Mouse (Mus musculus) B cell, adult (primary cell): ENCODE results near the gene Papola. TPM values are rescaled to one million over a fixed set of nuclear protein-coding genes. Genes with fewer than 3 reads are reported as not detected.

Experiments
- total RNA-seq: library from RNA; stranded (reverse); gene quantifications from 4 replicates; pipeline ENCODE4 v1.2.4, GENCODE M21; 2023; ENCODE audit not compliant: inconsistent age

Gene Papola
- total RNA-seq, result 182 to 195 TPM (median 186 TPM) in 4 replicates

DNA sequence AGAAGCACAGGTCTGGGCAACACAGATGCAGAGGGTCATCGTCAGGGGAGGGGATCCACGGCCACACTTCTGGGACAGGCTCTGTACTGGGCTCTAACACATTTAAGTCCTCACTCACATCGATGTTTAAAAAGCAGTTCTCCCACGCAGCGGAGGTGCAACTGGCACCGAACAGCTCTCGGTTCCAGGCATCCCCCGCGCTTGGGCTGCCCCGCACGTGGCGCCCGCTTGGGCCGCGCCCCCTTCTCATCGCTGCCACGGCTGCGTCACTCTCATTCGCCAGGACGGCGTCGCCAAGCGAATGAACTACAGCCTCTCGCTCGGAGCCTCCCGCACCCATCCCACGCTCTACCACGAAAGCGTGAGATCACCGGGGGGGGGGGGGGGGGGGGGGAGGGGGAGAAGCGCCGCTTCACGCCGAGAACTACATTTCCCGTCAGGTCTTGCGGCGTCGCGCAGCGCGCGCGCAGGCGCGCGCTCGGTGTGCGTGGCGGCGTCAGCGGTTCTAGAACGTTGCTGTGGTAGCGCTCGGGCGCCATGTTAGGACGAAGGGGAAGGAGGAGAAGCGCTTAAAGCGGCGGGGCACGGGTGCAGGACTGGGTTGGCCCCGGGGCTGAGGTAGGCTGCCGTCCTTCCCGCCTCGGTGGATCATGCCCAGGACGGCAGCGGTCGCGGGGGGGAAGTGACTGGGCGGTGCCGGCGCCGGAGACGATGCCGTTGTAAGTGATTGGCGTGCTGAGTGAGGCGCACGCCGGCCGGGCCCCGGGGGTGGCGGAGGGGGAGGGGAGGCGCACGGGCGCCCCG is at the start of gene Papola:
Gene Papola (plus strand): TSS at position 499 of the 804 bp plus-strand sequence.

Other genes with a start within 250 kb of the Papola start
- gene Bdkrb2, start 221.5 kb upstream of the Papola start, total RNA-seq, result not detected in 4 replicates
- 0.54 TPM in 1 of 4 replicates, not detected in the others for gene Bdkrb1, start 181.6 kb upstream of the Papola start, total RNA-seq
- 10.3 to 16.0 TPM (median 11.3 TPM) in 4 replicates for gene Gskip, start 99.9 kb upstream of the Papola start, total RNA-seq
- gene Atg2b, start 99.5 kb upstream of the Papola start, total RNA-seq, result 37.6 to 41.8 TPM (median 39.6 TPM) in 4 replicates
- gene Ak7, start 78.7 kb upstream of the Papola start, total RNA-seq, result 0.22 TPM in 2 of 4 replicates, not detected in the others
- 42.8 to 48.2 TPM (median 45.3 TPM) in 4 replicates for gene Vrk1, start 225.5 kb downstream of the Papola start, total RNA-seq